Mouse (Mus musculus) embryonic stem cell, embryonic (primary cell): ENCODE data around the gene Adam1a.

Experiments
- CTCF ChIA-PET, 4 experiments: fragments of 300-600 bp in 2 of 4; fragments of 350-600 bp in 2 of 4; sonication (Branson Sonifier 250); formaldehyde crosslinking; loops; one replicate each; lab custom pipeline; 2022; ENCODE audit warnings: inconsistent platforms in 2 of 4; lab: Charles Lee
- POLR2A ChIA-PET, 4 experiments: fragments of 300-600 bp in 2 of 4; fragments of 350-600 bp in 2 of 4; sonication (Branson Sonifier 250); formaldehyde crosslinking; loops; one replicate each; lab custom pipeline; 2022; ENCODE audit warnings: antibody characterized with exemption in 4 of 4, inconsistent platforms in 1 of 4; lab: Charles Lee

Gene Adam1a

GRCm38 (mm10) chr5:121544910-121545792 lies at the start of gene Adam1a, which contains the start of gene Gm42878:
Adam1a (minus strand) TSS chr5:121545482.
Gm42878 (minus strand) TSS chr5:121545482.
- ChIA-PET CTCF (interaction anchor here in 1 of 4 experiments (1.5 to 1.8 kb wide), 2 partner anchors 11 to 19 kb away, joined by 5 to 9 read pairs; no protein-coding TSS in a partner anchor), POLR2A (interaction anchor here (0.6 to 3.0 kb wide), 15 partner anchors 9 to 598 kb away, joined by 3 to 13 read pairs (median 3); partner anchors contain the start of gene Naa25 (in 1 of the 4))

- ChIA-PET POLR2A (interaction anchor here in 3 of 4 experiments (0.6 to 3.6 kb wide), 5 partner anchors 12 to 110 kb away, joined by 3 to 21 read pairs (median 3); no protein-coding TSS in a partner anchor), CTCF (interaction anchor here in 2 of 4 experiments (1.2 to 2.5 kb wide), 2 partner anchors 11 kb away, joined by 3 to 8 read pairs; no protein-coding TSS in a partner anchor)
Observed at GRCm38 (mm10) chr5:121594714-121595313, 49.5 kb upstream of the Adam1a start.

DNA sequence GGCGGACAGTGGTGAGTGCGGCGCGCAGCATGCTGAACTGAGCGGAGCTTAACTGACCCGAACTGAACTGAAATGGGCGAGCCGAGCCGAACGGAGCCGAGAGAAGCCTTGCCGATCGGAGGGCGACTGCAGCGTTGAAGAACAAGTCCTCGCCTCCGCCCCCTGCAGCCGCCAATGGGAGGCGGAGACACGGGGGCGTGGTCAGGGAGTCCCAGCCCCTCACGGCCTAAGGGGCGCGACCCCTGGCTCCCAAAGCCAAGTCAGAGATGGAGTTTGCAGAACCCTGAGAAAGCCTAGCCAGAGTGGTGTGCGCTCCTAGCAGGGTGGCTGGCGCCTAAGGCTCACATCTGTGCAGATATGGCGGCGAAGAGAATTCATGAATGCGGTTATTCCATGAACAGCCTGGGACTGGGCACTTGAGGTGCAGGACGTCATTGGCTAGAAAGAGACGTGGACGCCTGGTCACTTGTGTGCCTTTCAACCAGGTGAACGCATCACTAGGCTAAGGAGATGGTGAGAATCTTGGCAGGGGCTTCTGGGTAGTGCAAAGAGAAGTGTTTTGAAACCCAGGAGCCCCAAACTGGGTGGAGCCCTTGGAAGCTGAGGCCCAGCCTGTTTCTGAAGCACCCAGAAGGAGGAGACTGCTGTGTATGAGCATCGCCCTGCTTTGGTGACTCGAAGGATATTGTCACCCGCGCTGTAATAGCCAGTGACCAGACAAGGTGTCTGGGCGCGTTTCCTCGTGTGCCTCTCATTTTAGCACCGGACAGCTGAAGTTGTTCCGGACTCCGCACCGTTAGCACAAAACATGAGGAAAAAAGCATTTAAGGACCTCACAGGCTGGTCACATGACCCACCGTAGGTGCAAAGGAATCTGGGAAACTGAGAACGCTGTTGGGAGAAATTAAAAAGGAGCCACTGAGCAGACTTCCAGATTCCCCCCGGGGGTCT lies 48.4 kb upstream of the Adam1a start, which contains the start of gene Aldh2:
TSS of gene Aldh2 (minus strand) at position 374 of the 951 bp plus-strand sequence.
- ChIA-PET CTCF (interaction anchor here in 2 of 4 experiments (0.6 to 2.8 kb wide), 6 partner anchors 8 to 59 kb away, joined by 3 to 12 read pairs (median 6); no protein-coding TSS in a partner anchor), POLR2A (interaction anchor here in 3 of 4 experiments (0.6 to 3.6 kb wide), 20 partner anchors 9 to 261 kb away, joined by 3 to 21 read pairs (median 4); no protein-coding TSS in a partner anchor)

DNA sequence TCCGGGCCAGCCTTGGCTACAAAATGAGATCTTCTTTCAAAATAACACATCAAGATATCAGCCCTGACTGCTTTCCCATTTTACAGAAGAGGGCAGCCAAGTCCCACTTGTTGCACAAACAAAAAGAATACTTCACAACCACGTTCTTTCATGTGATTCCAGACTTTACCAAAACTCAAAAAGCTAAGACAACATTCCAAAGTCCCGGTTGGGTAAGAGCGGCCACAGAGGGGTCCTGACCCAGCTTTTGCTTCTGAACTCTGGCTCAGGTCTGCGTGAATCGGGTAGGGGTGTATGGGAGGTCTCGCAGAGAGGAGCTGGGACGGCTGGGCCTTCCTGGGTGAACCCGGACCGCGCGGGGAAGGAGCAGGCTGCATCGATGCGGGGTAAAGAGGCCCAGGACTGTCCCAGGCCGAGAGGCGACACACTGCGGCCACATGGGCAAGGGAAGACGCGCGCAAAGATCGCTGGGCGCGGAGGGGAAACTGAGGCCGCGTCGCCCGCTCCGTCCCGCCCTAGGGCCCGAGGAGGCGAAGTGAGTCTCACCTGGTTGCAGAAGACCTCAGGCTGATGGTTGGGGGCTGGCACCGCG lies 47.6 kb upstream of the Adam1a start:
- POLR2A ChIA-PET, result interaction anchor here in 3 of 4 experiments (0.6 to 3.6 kb wide), 20 partner anchors 8 to 1761 kb away, joined by 3 to 21 read pairs (median 4); partner anchors contain the start of gene Mapkapk5 (in 1 of the 3)
- CTCF ChIA-PET, result interaction anchor here (0.5 to 2.8 kb wide), 8 partner anchors 9 to 346 kb away, joined by 3 to 12 read pairs (median 4); no protein-coding TSS in a partner anchor

DNA sequence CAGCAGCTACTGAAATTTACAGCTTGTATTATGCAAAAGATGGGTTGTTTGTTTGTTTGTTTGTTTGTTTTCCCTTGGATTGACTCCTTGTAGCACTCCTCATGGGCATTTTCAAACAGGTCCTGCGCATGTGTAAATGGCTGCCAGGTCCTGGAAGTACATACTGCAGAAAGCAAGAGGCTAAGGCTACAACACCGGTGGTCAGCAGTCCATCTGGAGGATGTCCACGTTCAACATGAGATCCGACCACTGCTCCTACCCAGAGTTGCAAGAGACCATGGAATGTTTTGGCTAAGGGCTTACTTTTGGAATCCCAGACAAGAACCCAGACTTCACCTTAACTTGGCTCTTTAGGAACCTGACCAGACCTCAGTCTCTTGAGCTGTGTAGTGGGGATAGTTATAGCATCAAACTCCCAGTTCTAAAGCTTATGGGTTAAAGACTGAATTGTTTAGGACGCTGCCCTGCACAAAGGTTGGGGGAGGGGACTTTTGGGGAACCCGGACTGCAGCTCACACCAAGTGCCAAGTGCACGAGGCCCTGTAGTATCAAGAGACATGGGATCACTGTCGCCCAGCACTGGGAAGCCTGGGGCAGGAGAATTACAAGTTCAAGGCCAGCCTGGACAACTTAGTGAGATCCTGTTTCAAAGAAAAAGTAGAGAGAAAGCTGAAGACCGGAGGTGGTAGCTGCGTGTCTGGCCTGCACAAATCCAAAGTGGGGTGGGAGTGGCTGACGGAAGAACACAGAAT lies 47.0 kb upstream of the Adam1a start:
- CTCF ChIA-PET, result interaction anchor here (0.5 to 2.8 kb wide), 8 partner anchors 9 to 1333 kb away, joined by 3 to 12 read pairs (median 5); no protein-coding TSS in a partner anchor
- POLR2A ChIA-PET, result interaction anchor here (0.6 to 3.6 kb wide), 23 partner anchors 8 to 1762 kb away, joined by 3 to 21 read pairs (median 4); partner anchors contain the start of gene Mapkapk5 (in 1 of the 4)

DNA sequence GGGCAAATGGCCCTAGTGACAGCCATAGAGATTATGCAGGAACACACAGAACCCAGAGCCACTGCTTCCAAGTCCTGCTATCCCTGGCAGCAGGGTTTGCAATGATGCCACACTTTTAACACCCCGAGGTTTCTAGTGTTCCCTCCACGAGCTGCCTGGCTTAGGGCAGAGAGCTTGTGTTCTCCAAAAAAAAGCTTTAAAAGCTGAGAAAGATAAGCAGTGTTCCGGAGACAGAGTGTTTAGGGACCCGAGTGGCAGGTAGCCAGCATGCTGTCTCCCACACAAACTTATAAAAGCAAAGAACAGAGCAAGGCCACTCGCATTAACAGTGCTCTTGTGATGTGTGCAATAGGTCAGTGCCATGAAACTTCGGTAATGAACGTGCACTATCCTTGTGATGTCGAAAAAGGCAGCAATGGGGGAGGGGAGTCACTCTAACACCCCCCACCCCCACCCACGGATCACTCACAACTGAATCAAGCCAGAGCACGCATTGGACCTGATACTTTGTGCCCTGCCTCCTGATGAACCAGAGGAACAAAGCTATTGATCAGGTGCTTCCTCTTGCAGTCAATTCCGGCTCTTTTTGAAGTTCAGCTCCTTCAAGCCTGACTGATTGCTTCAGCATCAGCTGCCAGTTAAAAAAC lies 46.3 kb upstream of the Adam1a start:
- POLR2A ChIA-PET, result interaction anchor here (0.6 to 3.6 kb wide), 16 partner anchors 9 to 1467 kb away, joined by 3 to 21 read pairs (median 4); partner anchors contain the start of gene Mapkapk5 (in 1 of the 4)
- CTCF ChIA-PET, result interaction anchor here in 3 of 4 experiments (0.7 to 2.8 kb wide), 5 partner anchors 10 to 1334 kb away, joined by 3 to 12 read pairs (median 6); no protein-coding TSS in a partner anchor

DNA sequence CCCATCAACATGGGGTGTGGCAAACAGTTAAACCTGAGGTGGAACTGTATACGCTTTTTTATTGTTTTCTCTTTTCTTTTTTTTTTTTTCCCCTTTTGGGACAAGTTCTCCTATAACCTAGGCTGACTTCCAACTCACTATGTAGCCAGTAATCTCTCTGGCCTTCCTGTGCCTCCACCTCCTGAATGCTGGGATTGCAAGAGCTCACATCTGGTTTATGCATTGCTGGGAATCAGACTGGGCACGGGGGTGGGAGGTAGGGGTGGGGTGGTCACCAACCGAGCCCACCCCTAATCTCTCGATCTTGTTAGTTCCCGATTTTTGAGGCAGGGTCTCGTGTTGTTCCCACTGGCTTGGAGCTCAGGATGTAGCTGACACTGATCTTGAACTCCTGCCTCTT lies 44.6 kb upstream of the Adam1a start:
- POLR2A ChIA-PET, result interaction anchor here in 2 of 4 experiments (0.6 to 2.0 kb wide), 8 partner anchors 9 to 265 kb away, joined by 3 to 9 read pairs (median 3); no protein-coding TSS in a partner anchor
- CTCF ChIA-PET, result interaction anchor here (0.6 to 1.4 kb wide), 4 partner anchors 9 to 81 kb away, joined by 3 to 12 read pairs (median 4); no protein-coding TSS in a partner anchor

DNA sequence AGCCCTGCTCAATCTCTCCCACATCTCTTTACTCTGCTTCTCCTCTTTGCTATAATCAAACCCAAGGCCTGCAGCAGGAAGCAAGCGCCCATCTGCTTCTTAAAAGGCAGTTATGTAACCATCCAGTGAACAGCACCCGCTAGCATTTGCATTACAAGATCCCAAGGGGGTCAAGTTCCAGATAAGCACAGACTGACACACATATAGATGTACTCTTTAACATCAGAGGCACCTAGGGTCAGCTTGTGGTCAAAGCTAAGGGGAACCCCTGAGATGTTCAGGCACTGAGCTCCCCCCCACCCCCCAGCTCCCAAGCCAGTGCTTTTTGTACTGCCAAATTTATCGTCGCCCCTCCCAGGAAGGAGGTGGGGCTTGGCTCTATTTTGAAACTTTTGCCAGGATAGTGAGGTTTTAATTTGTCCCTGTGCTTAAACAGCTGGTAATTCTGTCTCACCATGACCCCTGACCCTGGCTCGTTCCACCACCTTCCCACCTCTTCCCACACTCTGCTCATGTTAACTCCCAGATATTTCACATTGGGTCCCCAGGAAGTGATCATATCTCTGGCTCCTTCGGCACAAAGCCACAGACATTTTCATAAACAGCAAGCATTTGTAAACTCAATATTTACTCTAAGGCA lies 41.2 kb upstream of the Adam1a start:
- CTCF ChIA-PET, result interaction anchor here in 3 of 4 experiments (0.6 to 1.2 kb wide), 5 partner anchors 15 to 1248 kb away, joined by 3 to 16 read pairs (median 3); no protein-coding TSS in a partner anchor
- POLR2A ChIA-PET, result interaction anchor here in 3 of 4 experiments (0.6 to 1.7 kb wide), 8 partner anchors 10 to 107 kb away, joined by 3 to 10 read pairs (median 4); no protein-coding TSS in a partner anchor

GRCm38 (mm10) chr5:121585699-121586098 lies 40.4 kb upstream of the Adam1a start:
- POLR2A ChIA-PET, result interaction anchor here in 3 of 4 experiments (0.6 to 1.7 kb wide), 6 partner anchors 11 to 488 kb away, joined by 3 to 5 read pairs (median 3); no protein-coding TSS in a partner anchor
- CTCF ChIA-PET, result interaction anchor here in 1 of 4 experiments (1.2 kb wide), 1 partner anchor 16 kb away, joined by 3 read pairs; no protein-coding TSS in a partner anchor

DNA sequence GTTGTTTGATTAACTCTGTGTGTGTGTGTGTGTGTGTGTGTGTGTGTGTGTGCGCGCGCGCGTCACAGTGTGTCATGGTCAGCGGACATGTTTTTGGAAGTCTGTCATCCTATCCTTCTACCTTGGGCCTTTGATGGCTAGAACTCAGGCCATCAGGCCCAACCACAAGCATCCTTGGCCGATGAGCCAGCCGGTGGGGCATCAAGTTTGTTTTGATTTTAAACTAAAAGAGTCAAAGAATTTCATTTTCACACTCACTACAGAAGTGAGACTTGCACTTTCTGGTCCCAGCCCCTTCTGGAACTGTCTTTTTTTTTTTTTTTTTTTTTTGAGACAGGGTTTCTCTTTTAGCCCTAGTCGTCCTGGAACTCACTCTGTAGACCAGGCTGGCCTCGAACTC lies 39.7 kb upstream of the Adam1a start:
- POLR2A ChIA-PET, result interaction anchor here in 3 of 4 experiments (0.6 to 4.3 kb wide), 9 partner anchors 8 to 597 kb away, joined by 3 to 21 read pairs (median 4); partner anchors contain the start of gene Aldh2 (in 1 of the 3)

GRCm38 (mm10) chr5:121583765-121584501 lies 38.7 kb upstream of the Adam1a start:
- POLR2A ChIA-PET, result interaction anchor here in 3 of 4 experiments (0.6 to 4.3 kb wide), 13 partner anchors 9 to 598 kb away, joined by 3 to 21 read pairs (median 4); partner anchors contain the start of gene Aldh2 (in 2 of the 3)

More for the DNA sequence above, 39.7 kb upstream of the Adam1a start:
- CTCF ChIA-PET, result interaction anchor here (0.5 to 1.6 kb wide), 10 partner anchors 9 to 607 kb away, joined by 3 to 8 read pairs (median 4); partner anchors contain the start of gene Aldh2 (in 1 of the 4)

GRCm38 (mm10) chr5:121581945-121582344 lies 36.7 kb upstream of the Adam1a start:
- POLR2A ChIA-PET, result interaction anchor here (0.5 to 4.3 kb wide), 11 partner anchors 9 to 596 kb away, joined by 3 to 21 read pairs (median 4); partner anchors contain the start of genes Aldh2 (in 1 of the 4) and Sh2b3 (in 1 of the 4)

More at GRCm38 (mm10) chr5:121583765-121584501, 38.7 kb upstream of the Adam1a start:
- CTCF ChIA-PET, result interaction anchor here (0.6 to 1.6 kb wide), 9 partner anchors 9 to 1354 kb away, joined by 3 to 8 read pairs (median 4); partner anchors contain the start of gene Aldh2 (in 1 of the 4)

More at GRCm38 (mm10) chr5:121581945-121582344, 36.7 kb upstream of the Adam1a start:
- CTCF ChIA-PET, result interaction anchor here in 3 of 4 experiments (0.6 to 1.5 kb wide), 3 partner anchors 24 to 197 kb away, joined by 3 to 18 read pairs (median 4); no protein-coding TSS in a partner anchor
